ENCODE assay signal across 24 mouse cellular contexts in genomic region chr13:65296354-65296753, GRCm38 (mm10). TPM values are rescaled to one million over a fixed set of nuclear protein-coding genes. Genes with fewer than 3 reads are reported as not detected.
A peak's percentile ranks its signal among the peaks of the same experiment; 100 is the strongest.
DNase-seq lines count a peak whose midpoint lies in the region; ATAC-seq lines count a peak whose summit lies in the region.
"Had no signal": no experiment of that assay in that cellular context is flagged by ENCODE, and none has a peak within 500 bp of the region (broad histone marks: within the 10 kb centered on the region; RNA-seq: fewer than 3 reads in every experiment).

No protein-coding gene starts in this region.

- peaks cover 59% of the 10 kb centered on the region for H3K36me3 ChIP-seq in midbrain, embryonic 11.5 days (ENCODE audit: control insufficient read depth, insufficient read depth, low read length)
- peaks cover 73% of the 10 kb centered on the region for H3K36me3 ChIP-seq in midbrain, embryonic 15.5 days (replicated peaks)
- peaks cover 71% of the 10 kb centered on the region for H3K36me3 ChIP-seq in limb, embryonic 10.5 days

- H3K9ac ChIP-seq in midbrain, embryonic 11.5 days (ENCODE audit: low read length), result no peak overlapping the region
- H3K9ac ChIP-seq in midbrain, embryonic 15.5 days, result no peak overlapping the region

- no peak overlapping the region for H3K4me3 ChIP-seq in midbrain, embryonic 11.5 days (ENCODE audit: low read depth, low read length)
- no peak overlapping the region for H3K4me3 ChIP-seq in midbrain, embryonic 15.5 days
- no peak overlapping the region for H3K4me3 ChIP-seq in limb, embryonic 10.5 days

- H3K9me3 ChIP-seq in midbrain, embryonic 11.5 days (ENCODE audit: control insufficient read depth, low read length), result peaks cover 58% of the 10 kb centered on the region
- peaks cover 72% of the 10 kb centered on the region for H3K9me3 ChIP-seq in midbrain, embryonic 15.5 days
- peaks cover 33% of the 10 kb centered on the region for H3K9me3 ChIP-seq in limb, embryonic 10.5 days (replicated peaks)

- intact Hi-C loops in heart, postnatal 36 days (cut with DNase I), result no loop called here

- WGBS in midbrain, embryonic 11.5 days, result 97% methylated on average over 4 of the region's 4 CpGs
- whole genome bisulfite sequencing in midbrain, embryonic 15.5 days, result 96% methylated on average over 4 of the region's 4 CpGs
- WGBS in limb, embryonic 10.5 days, result 91% methylated on average over 4 of the region's 4 CpGs

- no peaks in the 10 kb centered on the region for H3K4me1 ChIP-seq in midbrain, embryonic 11.5 days (ENCODE audit: control insufficient read depth, insufficient read depth, low read length)
- no peaks in the 10 kb centered on the region for H3K4me1 ChIP-seq in midbrain, embryonic 15.5 days
- no peaks in the 10 kb centered on the region for H3K4me1 ChIP-seq in limb, embryonic 10.5 days

- H3K27me3 ChIP-seq in midbrain, embryonic 11.5 days (ENCODE audit: control insufficient read depth, insufficient read depth, low read length), result no peaks in the 10 kb centered on the region
- no peaks in the 10 kb centered on the region for H3K27me3 ChIP-seq in midbrain, embryonic 15.5 days (replicated peaks)
- no peaks in the 10 kb centered on the region for H3K27me3 ChIP-seq in limb, embryonic 10.5 days (ENCODE audit: low read depth, poor library complexity, severe bottlenecking)
- H3K27me3 ChIP-seq: CH12.LX, Patski had no signal

- DNase-seq in heart, adult 11 months, result peak; percentile 66
- no peak for DNase-seq in heart, postnatal 36 days
- peak; percentile 51 for DNase-seq in midbrain, embryonic 11.5 days (ENCODE audit: low spot score, missing footprints)
- peak; percentile 4 for DNase-seq in limb, embryonic 10.5 days (ENCODE audit: low spot score)
- no peak for DNase-seq in gastrocnemius, postnatal 10 days
- DNase-seq: adrenal gland, adult 2 months; adrenal gland, adult 8-10 months; adrenal gland, postnatal 10 days; adrenal gland, postnatal 14 days; adrenal gland, postnatal 25 days; adrenal gland, postnatal 36 days; B cell, adult 2 months; cerebellum, adult 11 months; cerebellum, adult 11-12 months; cerebellum, adult 18-20 months had no signal

- no peak overlapping the region for H3K27ac ChIP-seq in midbrain, embryonic 11.5 days (ENCODE audit: low read depth, low read length)
- H3K27ac ChIP-seq in midbrain, embryonic 15.5 days, result no peak overlapping the region
- no peak overlapping the region for H3K27ac ChIP-seq in limb, embryonic 10.5 days

- no peak overlapping the region for H3K4me2 ChIP-seq in midbrain, embryonic 11.5 days
- no peak overlapping the region for H3K4me2 ChIP-seq in midbrain, embryonic 15.5 days

- no peak for ATAC-seq in midbrain, embryonic 11.5 days (ENCODE audit: low FRiP score)
- ATAC-seq in midbrain, embryonic 15.5 days (replicated peaks), result no peak
- ATAC-seq: activated CD4-positive, CD25-positive, alpha-beta regulatory T cell, adult 4 months; CD4-positive, CD25-positive, alpha-beta regulatory T cell, adult 4 months; Patski had no signal

RNA-seq across cellular contexts. Expression of gene Zfp369, which starts 17.7 kb away (rescaled TPM):
- 10 to 100 TPM; 21.9 to 26.0 TPM for total RNA-seq in heart, postnatal 36 days (2021)
- polyA plus RNA-seq in midbrain, embryonic 11.5 days (2014; fragmentation: Nextera tagmentation; extraction: Ambion mirVana), result 19.7 and 20.7 TPM in 2 replicates
- 15.4 and 18.2 TPM in 2 replicates for polyA plus RNA-seq in midbrain, embryonic 15.5 days (2015; fragmentation: Nextera tagmentation; extraction: Ambion mirVana)
- polyA plus RNA-seq in limb, embryonic 10.5 days (2016; fragmentation: Nextera tagmentation; extraction: Ambion mirVana), result 12.7 and 16.6 TPM in 2 replicates
- 10 to 100 TPM in 1 of 2 experiments, 1 to 10 TPM in 1; 9.2 to 12.7 TPM for total RNA-seq in gastrocnemius, postnatal 10 days (2021)

RNA-seq across cellular contexts. Expression of gene Gm10775, which starts 37.0 kb away (rescaled TPM):
- total RNA-seq in heart, postnatal 36 days (2021), result not detected
- not detected in 2 replicates for polyA plus RNA-seq in midbrain, embryonic 11.5 days (2014; fragmentation: Nextera tagmentation; extraction: Ambion mirVana)
- polyA plus RNA-seq in midbrain, embryonic 15.5 days (2015; fragmentation: Nextera tagmentation; extraction: Ambion mirVana), result 0.14 TPM in 1 of 2 replicates, not detected in the other
- not detected in 2 replicates for polyA plus RNA-seq in limb, embryonic 10.5 days (2016; fragmentation: Nextera tagmentation; extraction: Ambion mirVana)
- total RNA-seq in gastrocnemius, postnatal 10 days (2021), result not detected
- total RNA-seq: adrenal gland, adult 18-20 months; adrenal gland, adult 2 months; adrenal gland, postnatal 10 days; adrenal gland, postnatal 14 days; adrenal gland, postnatal 25 days; adrenal gland, postnatal 36 days; adrenal gland, postnatal 4 days; CH12.LX; ES-E14; MEL had no signal
- polyA plus RNA-seq: activated CD4-positive, CD25-positive, alpha-beta regulatory T cell, adult 4 months; adrenal gland, adult 2 months; CD4-positive, CD25-positive, alpha-beta regulatory T cell, adult 4 months; Patski had no signal

Comparison
In these comparisons a context has a peak if more than half of its experiments do, and no peak if none do; other contexts are left out.
1. DNase-seq: peak in heart, adult 11 months (single experiment), midbrain, embryonic 11.5 days (single experiment) and limb, embryonic 10.5 days (single experiment); none in heart, postnatal 36 days (0 of 2) and gastrocnemius, postnatal 10 days (single experiment).